Mouse (Mus musculus) v-Abl transformed pro-B cells (cell line): ENCODE results near the gene Itfg2.
"Not testable (repeated sequence)": the region's sequence is repeated elsewhere in the genome, so short reads cannot be mapped to it uniquely, and the experiment has no call there.

Experiments
- in situ Hi-C, 2 experiments: fragments of 400-800 bp; cut with MboI; formaldehyde crosslinking; loops; one replicate each; pipeline ENCODE4 v1.15.1; 2025; ENCODE audit not compliant: unreplicated experiment in 2 of 2

Itfg2 gene

DNA sequence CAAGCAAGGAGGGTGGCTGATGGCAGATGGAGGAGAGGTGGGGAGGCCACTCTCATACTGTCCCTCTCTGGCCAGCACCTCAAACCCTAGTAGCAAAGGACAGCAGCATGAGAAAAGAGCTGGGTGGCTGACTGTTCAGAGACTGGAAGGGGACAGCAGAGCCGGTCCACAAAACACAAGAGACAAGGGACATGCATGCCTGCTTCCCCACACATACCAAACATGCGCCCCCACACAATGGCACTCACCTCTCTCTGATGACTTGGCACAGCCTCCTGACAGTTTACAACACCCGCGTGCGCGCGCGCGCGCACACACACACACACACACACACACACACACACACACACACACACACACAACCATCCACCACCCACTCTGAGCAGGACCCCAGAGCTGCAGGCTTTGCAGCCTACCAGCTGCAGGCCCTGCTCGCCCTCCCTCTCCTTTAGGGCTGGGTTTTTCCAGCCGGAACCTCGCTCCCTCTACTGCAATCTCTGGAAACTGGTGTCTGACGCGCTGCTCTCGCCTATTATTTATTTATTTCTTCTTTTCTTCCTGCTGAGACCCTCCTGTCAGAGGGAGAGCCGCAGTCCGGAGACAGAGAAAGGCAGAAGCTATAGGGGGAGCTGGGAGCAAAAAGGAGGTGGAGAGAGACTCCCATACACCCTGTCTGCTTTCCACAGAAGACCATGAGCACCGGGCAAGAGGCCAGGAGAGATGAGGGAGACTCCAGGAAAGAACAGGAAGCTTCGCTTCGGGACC lies 25.1 kb downstream of the Itfg2 start:
- in situ Hi-C loops = loop anchor here in 1 of 2 experiments (25.0 kb wide), 1 partner anchor 837 kb away; the partner anchor contains the start of gene Cracr2a

DNA sequence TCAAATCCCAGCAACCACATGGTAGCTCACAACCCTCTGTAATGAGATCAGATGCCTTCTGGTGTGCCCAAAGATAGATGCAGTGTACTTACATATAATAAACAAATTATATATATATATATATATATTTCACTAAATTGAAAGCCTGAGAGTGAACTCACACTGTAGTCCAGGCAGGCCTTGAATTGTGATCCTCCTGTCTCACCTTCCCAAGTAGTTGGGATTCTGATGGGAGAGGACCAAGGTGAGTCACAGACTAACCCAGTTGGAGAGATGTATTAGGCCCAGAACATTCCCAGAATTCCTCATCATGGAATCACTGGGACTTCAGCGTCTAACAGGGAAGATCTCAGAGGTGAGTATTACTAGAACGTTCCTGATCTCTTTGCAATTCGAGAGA lies 25.7 kb downstream of the Itfg2 start, which contains the start of gene Nrip2:
TSS of gene Nrip2 (plus strand) at position 301 of the 400 bp plus-strand sequence.
- in situ Hi-C loops = no loop called here

- in situ Hi-C loops = no loop called here
These were observed 27.0 kb downstream of the Itfg2 start for GRCm38 (mm10) chr6:128397574-128398261.

- in situ Hi-C loops = no loop called here
These were observed 34.0 kb downstream of the Itfg2 start for GRCm38 (mm10) chr6:128390683-128391082.

DNA sequence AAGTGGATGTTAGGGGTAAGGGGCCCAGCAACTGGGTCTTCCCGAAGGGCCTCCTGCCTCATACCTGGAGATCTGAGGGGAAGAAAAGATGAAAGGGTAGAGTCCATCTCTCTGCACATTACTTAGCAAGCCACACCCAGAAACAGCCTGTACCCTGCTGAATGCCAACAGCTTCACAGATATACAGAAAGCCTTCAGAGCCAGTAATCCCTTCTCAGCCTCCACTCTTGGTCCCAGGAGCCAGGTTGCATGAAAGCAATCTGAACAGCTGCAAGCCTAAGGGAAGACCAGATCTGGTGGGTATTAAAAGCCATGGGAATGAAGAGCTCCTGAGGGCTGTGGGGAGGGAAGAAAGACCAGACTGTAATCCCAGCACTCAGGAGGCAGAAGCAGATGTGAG lies 35.5 kb downstream of the Itfg2 start:
- in situ Hi-C loops = no loop called here

GRCm38 (mm10) chr6:128385026-128385425 lies 39.7 kb downstream of the Itfg2 start:
- in situ Hi-C loops = no loop called here

- in situ Hi-C loops = no loop called here
These were observed 41.0 kb downstream of the Itfg2 start for GRCm38 (mm10) chr6:128383752-128384151.

GRCm38 (mm10) chr6:128381254-128381653 lies 43.5 kb downstream of the Itfg2 start:
- in situ Hi-C loops = no loop called here

- in situ Hi-C loops = not testable (repeated sequence)
These were observed 44.0 kb downstream of the Itfg2 start for GRCm38 (mm10) chr6:128380594-128381167.

DNA sequence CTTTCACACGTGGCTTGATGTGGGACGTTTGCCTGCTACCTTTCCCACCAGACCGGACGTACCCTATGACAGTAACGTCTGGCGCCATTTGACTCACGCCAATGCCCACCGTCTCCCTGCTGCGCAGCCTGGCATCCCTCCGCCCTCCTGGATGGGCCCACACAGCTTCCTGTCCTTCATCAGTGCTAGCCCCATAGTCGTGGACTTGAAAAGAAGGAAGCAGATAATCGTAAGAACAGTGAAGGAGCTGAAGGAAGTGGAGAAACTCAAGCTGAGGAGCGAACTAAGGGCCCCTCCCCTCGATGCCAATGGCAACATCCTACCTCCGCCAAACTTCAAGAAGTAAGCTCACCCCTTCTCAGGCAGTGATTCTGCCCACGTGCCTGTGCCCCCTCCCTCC lies 45.1 kb downstream of the Itfg2 start:
- in situ Hi-C loops = no loop called here

- in situ Hi-C loops = no loop called here
These were observed 48.2 kb downstream of the Itfg2 start for GRCm38 (mm10) chr6:128376371-128377085.

GRCm38 (mm10) chr6:128375192-128375591 lies 49.5 kb downstream of the Itfg2 start, which contains the start of the genes Tex52 and Gm44596:
Tex52 (plus strand) TSS chr6:128375456.
Gm44596 (plus strand) TSS chr6:128375503.
- in situ Hi-C loops = no loop called here

- in situ Hi-C loops = loop anchor here in 1 of 2 experiments (25.0 kb wide), 1 partner anchor 1233 kb away; no protein-coding TSS in a partner anchor
These were observed 54.7 kb downstream of the Itfg2 start for GRCm38 (mm10) chr6:128370040-128370439.

- in situ Hi-C loops = loop anchor here in 1 of 2 experiments (25.0 kb wide), 1 partner anchor 1229 kb away; no protein-coding TSS in a partner anchor
These were observed 58.3 kb downstream of the Itfg2 start for GRCm38 (mm10) chr6:128366466-128366865.

GRCm38 (mm10) chr6:128364721-128365120 lies 60.0 kb downstream of the Itfg2 start:
- in situ Hi-C loops = loop anchor here (5.0 to 25.0 kb wide), 3 partner anchors 48 to 1227 kb away; no protein-coding TSS in a partner anchor

GRCm38 (mm10) chr6:128363007-128363825 lies 61.5 kb downstream of the Itfg2 start:
- in situ Hi-C loops = loop anchor here (5.0 to 25.0 kb wide), 3 partner anchors 49 to 1226 kb away; no protein-coding TSS in a partner anchor

DNA sequence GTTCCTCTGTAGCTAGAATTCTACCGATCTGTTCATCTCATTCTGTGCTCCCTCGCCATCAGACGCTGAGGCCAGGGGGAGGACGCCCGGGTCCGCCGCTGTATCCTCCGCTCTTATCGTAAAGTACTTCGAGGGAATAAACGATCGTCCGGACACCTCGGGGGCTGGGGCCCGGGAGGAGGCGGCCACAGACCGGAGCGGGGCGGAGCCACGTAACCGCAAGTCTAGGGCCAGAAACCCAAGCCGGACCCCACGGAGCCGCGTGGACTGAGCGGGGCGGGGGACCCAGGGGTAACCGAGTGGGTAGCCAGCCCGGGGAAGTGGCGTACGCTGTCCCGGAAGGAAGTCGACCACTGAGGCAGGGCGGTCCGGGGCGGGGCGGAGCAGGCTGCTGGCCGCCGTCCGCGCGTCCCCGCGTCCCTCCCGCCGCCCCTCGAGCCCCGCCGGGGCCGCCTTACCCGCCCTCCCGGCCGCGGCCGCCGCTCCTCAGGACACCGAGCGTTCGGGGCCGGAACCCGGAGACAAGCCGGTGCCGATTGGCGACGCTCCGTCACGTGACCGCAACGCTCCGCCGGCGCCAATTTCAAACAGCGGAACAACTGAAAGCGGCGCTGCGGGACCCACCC lies 62.2 kb downstream of the Itfg2 start, which contains the start of the genes Rhno1 and Foxm1:
TSS of gene Rhno1 (minus strand) at position 531 of the 626 bp plus-strand sequence.
TSS of gene Foxm1 (plus strand) at position 587 of the 626 bp plus-strand sequence.
- in situ Hi-C loops = loop anchor here (5.0 to 25.0 kb wide), 3 partner anchors 50 to 1225 kb away; no protein-coding TSS in a partner anchor

DNA sequence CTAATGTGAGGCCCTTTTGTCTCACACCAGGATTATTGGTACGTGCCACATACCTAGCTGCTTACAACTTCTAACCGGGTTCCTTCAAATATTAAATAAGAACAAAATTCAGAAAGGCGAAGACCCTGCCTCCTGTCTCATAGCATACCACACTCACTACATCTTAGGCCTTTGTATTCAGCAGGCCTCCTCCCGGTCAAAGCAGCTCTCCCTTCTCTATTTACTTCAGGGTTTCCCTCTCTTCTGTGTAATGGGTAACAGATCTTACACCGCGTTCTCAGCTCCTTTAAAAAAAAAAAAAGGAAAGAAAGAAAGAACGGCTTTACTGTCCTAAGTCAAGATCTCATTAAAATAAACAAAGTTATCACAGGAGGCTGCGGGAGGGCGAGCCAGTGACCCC lies 62.8 kb downstream of the Itfg2 start:
- in situ Hi-C loops = loop anchor here (5.0 to 25.0 kb wide), 3 partner anchors 50 to 1225 kb away; no protein-coding TSS in a partner anchor
